In the genomic region with DNA sequence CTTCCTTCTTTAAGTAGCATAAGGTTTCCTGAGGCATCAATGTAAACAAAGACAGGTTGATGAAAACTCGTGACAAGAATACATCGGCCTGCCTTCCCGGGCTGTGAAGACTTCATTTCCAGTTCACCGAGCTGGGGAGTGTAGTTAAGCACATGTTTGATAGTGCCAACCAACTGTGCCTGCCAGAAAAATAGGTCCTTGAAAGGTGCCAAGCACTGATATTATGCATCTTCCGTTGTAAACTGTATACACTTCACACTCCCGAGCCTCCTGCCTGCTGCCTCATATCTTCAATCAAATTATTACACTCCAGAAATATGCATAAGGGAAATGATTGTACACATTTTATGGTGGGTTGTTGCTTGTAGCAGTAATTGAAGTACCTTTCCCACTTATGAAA, we compare ENCODE assay signal across 26 mouse cellular contexts.
"Had no signal": no experiment of that assay in that cellular context is flagged by ENCODE, and none has a peak within 500 bp of the region (broad histone marks: within the 10 kb centered on the region; RNA-seq: fewer than 3 reads in every experiment).

No protein-coding gene starts in this region.

- H3K4me1 ChIP-seq: heart, embryonic 10.5 days; heart, embryonic 12.5 days; hindbrain, embryonic 10.5 days; hindbrain, embryonic 12.5 days; intestine, embryonic 15.5 days; limb, embryonic 13.5 days; limb, embryonic 15.5 days; liver, embryonic 12.5 days had no signal

- H3K4me3 ChIP-seq: gastrocnemius, adult 2 months; heart, embryonic 10.5 days; heart, embryonic 12.5 days; hindbrain, embryonic 10.5 days; hindbrain, embryonic 12.5 days; intestine, embryonic 15.5 days; layer of hippocampus, adult 2 months; left cerebral cortex, adult 2 months; limb, embryonic 13.5 days; limb, embryonic 15.5 days; liver, embryonic 12.5 days had no signal

- H3K9me3 ChIP-seq: heart, embryonic 10.5 days; heart, embryonic 12.5 days; hindbrain, embryonic 10.5 days; hindbrain, embryonic 12.5 days; intestine, embryonic 15.5 days; limb, embryonic 13.5 days; limb, embryonic 15.5 days; liver, embryonic 12.5 days had no signal

- H3K27ac ChIP-seq: gastrocnemius, adult 2 months; heart, embryonic 10.5 days; hindbrain, embryonic 10.5 days; hindbrain, embryonic 12.5 days; hindbrain, embryonic 14.5 days; intestine, embryonic 15.5 days; layer of hippocampus, adult 2 months; left cerebral cortex, adult 2 months; limb, embryonic 13.5 days; limb, embryonic 15.5 days; liver, embryonic 12.5 days; liver, embryonic 14.5 days had no signal

- H3K9ac ChIP-seq: heart, embryonic 12.5 days; hindbrain, embryonic 12.5 days; hindbrain, embryonic 14.5 days; intestine, embryonic 15.5 days; limb, embryonic 13.5 days; limb, embryonic 15.5 days; liver, embryonic 12.5 days; liver, embryonic 14.5 days had no signal

- H3K27me3 ChIP-seq: heart, embryonic 12.5 days; hindbrain, embryonic 12.5 days; intestine, embryonic 15.5 days; limb, embryonic 15.5 days; liver, embryonic 12.5 days had no signal

- H3K36me3 ChIP-seq: heart, embryonic 10.5 days; hindbrain, embryonic 10.5 days; hindbrain, embryonic 12.5 days; intestine, embryonic 15.5 days; limb, embryonic 13.5 days; limb, embryonic 15.5 days; liver, embryonic 12.5 days had no signal

- DNase-seq: gastrocnemius, adult 2 months; gastrocnemius, postnatal 10 days; gastrocnemius, postnatal 25 days; heart, adult 18-20 months; heart, postnatal 10 days; heart, postnatal 4 days; kidney, adult 2 months; kidney, postnatal 10 days; kidney, postnatal 25 days; kidney, postnatal 4 days; left cerebral cortex, postnatal 4 days had no signal

- ATAC-seq: hindbrain, embryonic 16.5 days; inflammation-experienced regulatory T-cells, adult 6 months; intestine, embryonic 15.5 days; intestine, postnatal 0 days; liver, embryonic 12.5 days had no signal

- H3K4me2 ChIP-seq: heart, embryonic 12.5 days; hindbrain, embryonic 12.5 days; hindbrain, embryonic 14.5 days; intestine, embryonic 15.5 days; limb, embryonic 13.5 days; limb, embryonic 15.5 days; liver, embryonic 12.5 days had no signal
